Comparison of ENCODE assay signal across 30 mouse cellular contexts in genomic region chr12:11230267-11230666, GRCm38 (mm10). TPM values are rescaled to one million over a fixed set of nuclear protein-coding genes. Genes with fewer than 3 reads are reported as not detected.
DNase-seq lines count a peak whose midpoint lies in the region; ATAC-seq and TF ChIP-seq lines count a peak whose summit lies in the region.
"Had no signal": no experiment of that assay in that cellular context is flagged by ENCODE, and none has a peak within 500 bp of the region (broad histone marks: within the 10 kb centered on the region; RNA-seq: fewer than 3 reads in every experiment).

No protein-coding gene starts in this region.

- H3K79me2 ChIP-seq in MEL (ENCODE audit: control insufficient read depth, insufficient read depth, low read length, poor library complexity) = no peaks in the 10 kb centered on the region

- H3K9ac ChIP-seq in midbrain, embryonic 11.5 days (ENCODE audit: low read length) = no peak overlapping the region
- H3K9ac ChIP-seq in MEL (ENCODE audit: control insufficient read depth, low read depth, low read length, poor library complexity, severe bottlenecking) = no peak overlapping the region
- H3K9ac ChIP-seq: embryonic facial prominence, embryonic 15.5 days; forebrain, embryonic 15.5 days; hindbrain, embryonic 14.5 days; intestine, embryonic 15.5 days; limb, embryonic 12.5 days; liver, postnatal 0 days; neural tube, embryonic 13.5 days had no signal

- no peak for TF ChIP-seq POLR2A in MEL (IDR thresholded peaks at IDR 0.05; ENCODE audit: control insufficient read depth in 1 of 2, insufficient read depth in 1 of 2, low read depth in 1 of 2, low read length in 2 of 2, poor library complexity in 1 of 2)

- ATAC-seq in midbrain, embryonic 11.5 days (ENCODE audit: low FRiP score) = no peak
- ATAC-seq in megakaryocyte progenitor cell, adult 5-6 weeks (replicated peaks; ENCODE audit: poor library complexity) = 0 out of 2 replicates have a peak, but pooled peaks have one; percentile 23
- ATAC-seq: forebrain, embryonic 15.5 days; intestine, embryonic 15.5 days; liver, postnatal 0 days had no signal

- no peak for TF ChIP-seq CTCF in MEL (IDR thresholded peaks at IDR 0.05 in 2 of 3, conservative IDR thresholded peaks at IDR 0.05 in 1 of 3; ENCODE audit: control insufficient read depth in 1 of 3, insufficient read depth in 1 of 3, low read depth in 2 of 3, low read length in 3 of 3, poor library complexity in 1 of 3, severe bottlenecking in 1 of 3)

- TF ChIP-seq RAD21 in MEL (IDR thresholded peaks at IDR 0.05; ENCODE audit: low read depth, low read length) = no peak

- no peaks in the 10 kb centered on the region for H3K27me3 ChIP-seq in midbrain, embryonic 11.5 days (ENCODE audit: control insufficient read depth, insufficient read depth, low read length)
- no peaks in the 10 kb centered on the region for H3K27me3 ChIP-seq in midbrain, embryonic 10.5 days (ENCODE audit: low read depth, poor library complexity, severe bottlenecking)
- no peaks in the 10 kb centered on the region for H3K27me3 ChIP-seq in MEL (ENCODE audit: control insufficient read depth in 1 of 2, insufficient read depth in 2 of 2, low read length in 2 of 2)
- H3K27me3 ChIP-seq: embryonic facial prominence, embryonic 15.5 days; forebrain, embryonic 15.5 days; intestine, embryonic 15.5 days; limb, embryonic 12.5 days; neural tube, embryonic 13.5 days had no signal

- peak; percentile 37 for DNase-seq in midbrain, embryonic 11.5 days (ENCODE audit: low spot score, missing footprints)
- DNase-seq in midbrain, embryonic 10.5 days (ENCODE audit: low spot score) = no peak
- DNase-seq in 416B (ENCODE audit: low read depth) (peak; percentile 13), MEL (ENCODE audit: low read depth, low spot score) (peak; percentile 29)
- DNase-seq in lung, adult 18-20 months = no peak
- DNase-seq in cerebellum, adult 11 months = no peak
- DNase-seq: adrenal gland, postnatal 25 days; cerebellum, adult 9-11 months; gastrocnemius, postnatal 14 days; heart, adult 2 months; heart, postnatal 36 days; kidney, adult 8-10 months; kidney, postnatal 25 days; liver, postnatal 0 days; lung, postnatal 10 days; midbrain, embryonic 14.5 days; right cerebral cortex, adult 18-20 months; right cerebral cortex, postnatal 4 days had no signal

- no peaks in the 10 kb centered on the region for H3K9me3 ChIP-seq in midbrain, embryonic 11.5 days (ENCODE audit: control insufficient read depth, low read length)
- H3K9me3 ChIP-seq in midbrain, embryonic 10.5 days (replicated peaks) = no peaks in the 10 kb centered on the region
- H3K9me3 ChIP-seq in MEL (replicated peaks; ENCODE audit: insufficient read depth, low read length) = no peaks in the 10 kb centered on the region
- H3K9me3 ChIP-seq: embryonic facial prominence, embryonic 15.5 days; forebrain, embryonic 15.5 days; intestine, embryonic 15.5 days; limb, embryonic 12.5 days; neural tube, embryonic 13.5 days had no signal

- H3K36me3 ChIP-seq in midbrain, embryonic 11.5 days (ENCODE audit: control insufficient read depth, insufficient read depth, low read length) = no peaks in the 10 kb centered on the region
- no peaks in the 10 kb centered on the region for H3K36me3 ChIP-seq in midbrain, embryonic 10.5 days
- H3K36me3 ChIP-seq in MEL (ENCODE audit: control insufficient read depth in 1 of 2, insufficient read depth in 2 of 2, low read length in 2 of 2) = peaks cover 0 to 18% of the 10 kb centered on the region in 2 experiments; a peak in 2 of 4 replicates
- H3K36me3 ChIP-seq: embryonic facial prominence, embryonic 15.5 days; forebrain, embryonic 15.5 days; intestine, embryonic 15.5 days; limb, embryonic 12.5 days; neural tube, embryonic 13.5 days had no signal

- no peak overlapping the region for H3K4me3 ChIP-seq in midbrain, embryonic 11.5 days (ENCODE audit: low read depth, low read length)
- no peak overlapping the region for H3K4me3 ChIP-seq in midbrain, embryonic 10.5 days
- H3K4me3 ChIP-seq in MEL (ENCODE audit: control insufficient read depth in 1 of 2, insufficient read depth in 1 of 2, low read depth in 2 of 2, low read length in 2 of 2) = no peak overlapping the region
- H3K4me3 ChIP-seq: embryonic facial prominence, embryonic 15.5 days; forebrain, embryonic 15.5 days; heart, adult 2 months; intestine, embryonic 15.5 days; limb, embryonic 12.5 days; neural tube, embryonic 13.5 days had no signal

- H3K27ac ChIP-seq in midbrain, embryonic 11.5 days (ENCODE audit: low read depth, low read length) = no peak overlapping the region
- no peak overlapping the region for H3K27ac ChIP-seq in midbrain, embryonic 10.5 days (replicated peaks)
- H3K27ac ChIP-seq in MEL (ENCODE audit: control insufficient read depth, low read depth, low read length) = no peak overlapping the region
- H3K27ac ChIP-seq: embryonic facial prominence, embryonic 15.5 days; forebrain, embryonic 15.5 days; heart, adult 2 months; hindbrain, embryonic 14.5 days; intestine, embryonic 15.5 days; limb, embryonic 12.5 days; neural tube, embryonic 13.5 days had no signal

- H3K4me2 ChIP-seq in midbrain, embryonic 11.5 days = no peak overlapping the region
- H3K4me2 ChIP-seq: embryonic facial prominence, embryonic 15.5 days; forebrain, embryonic 15.5 days; hindbrain, embryonic 14.5 days; intestine, embryonic 15.5 days; limb, embryonic 12.5 days; liver, embryonic 11.5 days; neural tube, embryonic 13.5 days had no signal

- WGBS in midbrain, embryonic 11.5 days = 86% methylated on average over 2 of the region's 2 CpGs
- WGBS in midbrain, embryonic 10.5 days = 86% methylated on average over 2 of the region's 2 CpGs

- H3K4me1 ChIP-seq in midbrain, embryonic 11.5 days (ENCODE audit: control insufficient read depth, insufficient read depth, low read length) = no peaks in the 10 kb centered on the region
- no peaks in the 10 kb centered on the region for H3K4me1 ChIP-seq in midbrain, embryonic 10.5 days
- H3K4me1 ChIP-seq in MEL (ENCODE audit: control insufficient read depth in 1 of 2, insufficient read depth in 2 of 2, low read length in 2 of 2) = peaks cover 5 to 14% of the 10 kb centered on the region in 2 experiments
- H3K4me1 ChIP-seq: embryonic facial prominence, embryonic 15.5 days; forebrain, embryonic 15.5 days; intestine, embryonic 15.5 days; limb, embryonic 12.5 days; neural tube, embryonic 13.5 days had no signal

- TF ChIP-seq EP300 in MEL (IDR thresholded peaks at IDR 0.05; ENCODE audit: low read depth in 1 of 2, low read length in 2 of 2) = peak in 1 of 2 experiments; percentile 29; a peak in 1 of 4 replicates

TF ChIP-seq in MEL, 35 proteins besides CTCF, POLR2A, EP300 and RAD21:
- TF ChIP-seq GATA1 (IDR thresholded peaks at IDR 0.05; ENCODE audit: low read depth, low read length) (no peak), BHLHE40 (IDR thresholded peaks at IDR 0.05; ENCODE audit: borderline replicate concordance, low read depth, low read length) (no peak), E2F4 (IDR thresholded peaks at IDR 0.05; ENCODE audit: borderline replicate concordance, low read depth, low read length) (no peak), MAX (IDR thresholded peaks at IDR 0.05; ENCODE audit: low read length) (no peak), TAL1 (IDR thresholded peaks at IDR 0.05; ENCODE audit: low read length) (no peak), TBP (IDR thresholded peaks at IDR 0.05; ENCODE audit: low read depth, low read length) (no peak), SMC3 (IDR thresholded peaks at IDR 0.05; ENCODE audit: low read depth, low read length) (no peak), ZNF384 (IDR thresholded peaks at IDR 0.05; ENCODE audit: low read depth, low read length) (peak; percentile 69), ELF1 (IDR thresholded peaks at IDR 0.05; ENCODE audit: low read depth, low read length) (peak; percentile 40; the same call in 1 of the 2 replicates), RCOR1 (IDR thresholded peaks at IDR 0.05; ENCODE audit: low read depth, low read length) (0 out of 2 replicates have a peak, but pooled peaks have one; percentile 24), MAZ (IDR thresholded peaks at IDR 0.05; ENCODE audit: low read depth, low read length) (no peak)

RNA-seq across cellular contexts. Expression of gene Msgn1, which starts 21.5 kb away (rescaled TPM):
- not detected in 2 replicates for polyA plus RNA-seq in midbrain, embryonic 11.5 days (2014; fragmentation: Nextera tagmentation; extraction: Ambion mirVana)
- not detected in 2 replicates for polyA plus RNA-seq in midbrain, embryonic 10.5 days (2016; fragmentation: Nextera tagmentation; extraction: Ambion mirVana)
- total RNA-seq in MEL (2012; rRNA removed) = not detected in 2 replicates
- polyA plus RNA-seq in MEL (2012; ENCODE audit: insufficient read depth in 1 of 2, insufficient read length in 2 of 2, low read depth in 1 of 2, low replicate concordance in 2 of 2, missing spikeins in 1 of 2) = not detected
- not detected in 2 replicates for total RNA-seq in megakaryocyte progenitor cell, adult 5-6 weeks (2015)
- total RNA-seq in megakaryocyte progenitor cell, adult 5-6 weeks (2017) = 0.71 TPM in 1 of 2 replicates, not detected in the other
- total RNA-seq: adrenal gland, postnatal 25 days; common myeloid progenitor, adult 5-6 weeks; gastrocnemius, postnatal 14 days; heart, adult 2 months; heart, postnatal 36 days; left cerebral cortex, postnatal 14 days had no signal
- polyA plus RNA-seq: brain, embryonic 14.5 days; embryonic facial prominence, embryonic 15.5 days; forebrain, embryonic 15.5 days; heart, adult 2 months; hindbrain, embryonic 14.5 days; intestine, embryonic 15.5 days; limb, embryonic 12.5 days; liver, embryonic 11.5 days; liver, postnatal 0 days; midbrain, embryonic 14.5 days; neural tube, embryonic 13.5 days; urinary bladder, adult 2 months had no signal

RNA-seq across cellular contexts. Expression of gene Gen1, which starts 35.3 kb away (rescaled TPM):
- 14.2 and 20.1 TPM in 2 replicates for polyA plus RNA-seq in midbrain, embryonic 11.5 days (2014; fragmentation: Nextera tagmentation; extraction: Ambion mirVana)
- 15.3 and 17.9 TPM in 2 replicates for polyA plus RNA-seq in midbrain, embryonic 10.5 days (2016; fragmentation: Nextera tagmentation; extraction: Ambion mirVana)
- 11.9 and 15.0 TPM in 2 replicates for total RNA-seq in MEL (2012; rRNA removed)
- 10 to 100 TPM in 1 of 2 experiments, not detected in 1; 10.7 TPM for polyA plus RNA-seq in MEL (2012; ENCODE audit: insufficient read depth in 1 of 2, insufficient read length in 2 of 2, low read depth in 1 of 2, low replicate concordance in 2 of 2, missing spikeins in 1 of 2)
- total RNA-seq in megakaryocyte progenitor cell, adult 5-6 weeks (2015) = 21.6 and 25.4 TPM in 2 replicates
- 17.1 and 28.3 TPM in 2 replicates for total RNA-seq in megakaryocyte progenitor cell, adult 5-6 weeks (2017)

RNA-seq across cellular contexts. Expression of gene Smc6, which starts 35.4 kb away (rescaled TPM):
- polyA plus RNA-seq in midbrain, embryonic 11.5 days (2014; fragmentation: Nextera tagmentation; extraction: Ambion mirVana) = 134 and 143 TPM in 2 replicates
- polyA plus RNA-seq in midbrain, embryonic 10.5 days (2016; fragmentation: Nextera tagmentation; extraction: Ambion mirVana) = 130 TPM in 2 replicates
- 46.7 and 54.7 TPM in 2 replicates for total RNA-seq in MEL (2012; rRNA removed)
- polyA plus RNA-seq in MEL (2012; ENCODE audit: insufficient read depth in 1 of 2, insufficient read length in 2 of 2, low read depth in 1 of 2, low replicate concordance in 2 of 2, missing spikeins in 1 of 2) = 100 to 1,000 TPM in 1 of 2 experiments, 10 to 100 TPM in 1; 63.3 to 170 TPM
- 91.1 and 103 TPM in 2 replicates for total RNA-seq in megakaryocyte progenitor cell, adult 5-6 weeks (2015)
- 90.7 and 119 TPM in 2 replicates for total RNA-seq in megakaryocyte progenitor cell, adult 5-6 weeks (2017)

Comparison
In these comparisons a context has a peak if more than half of its experiments do, and no peak if none do; other contexts are left out.
1. DNase-seq: peak in midbrain, embryonic 11.5 days (single experiment), 416B (single experiment) and MEL (single experiment); none in midbrain, embryonic 10.5 days (single experiment), lung, adult 18-20 months (0 of 2) and cerebellum, adult 11 months (single experiment).